Mouse (Mus musculus) lung, embryonic 16.5 days (tissue): Measurements from ENCODE around the gene Olfr885. TPM values are rescaled to one million over a fixed set of nuclear protein-coding genes. Genes with fewer than 3 reads are reported as not detected.

ENCODE experiments used
- ATAC-seq: fragments of 200-750 bp; cut with Nextera tagmentation; 2 replicates; pipeline ENCODE4 v1.8.0; 2017; ENCODE audit warnings: low read depth, mild to moderate bottlenecking, moderate library complexity
- H3K27ac ChIP-seq: fragments of 300-500 bp; sonication (generic); 2 replicates; pipeline ENCODE4 v1.5.1; 2014; ENCODE audit warnings: mild to moderate bottlenecking, control low read depth, low read length
- H3K27me3 ChIP-seq: fragments of 300-500 bp; sonication (generic); 2 replicates; pipeline ENCODE4 v1.6.1; 2014; ENCODE audit warnings: low read depth, low read length, mixed read lengths; ENCODE audit not compliant: control insufficient read depth, insufficient read depth
- H3K36me3 ChIP-seq: fragments of 300-500 bp; sonication (generic); 2 replicates; pipeline ENCODE4 v1.6.1; 2014; ENCODE audit warnings: low read length; ENCODE audit not compliant: control insufficient read depth, insufficient read depth
- H3K4me1 ChIP-seq: fragments of 300-500 bp; sonication (generic); replicated peaks from 2 replicates; pipeline ENCODE4 v1.6.1; 2014; ENCODE audit warnings: low read length, mixed read lengths; ENCODE audit not compliant: control insufficient read depth, insufficient read depth
- H3K4me2 ChIP-seq: fragments of 300-500 bp; sonication (generic); 2 replicates; pipeline ENCODE4 v1.6.1; 2014; ENCODE audit warnings: low read depth, low read length, control low read depth
- H3K4me3 ChIP-seq: fragments of 300-500 bp; sonication (generic); 2 replicates; pipeline ENCODE4 v1.5.1; 2014; ENCODE audit warnings: mild to moderate bottlenecking, low read length, control low read depth
- H3K9ac ChIP-seq: fragments of 300-500 bp; sonication (generic); 2 replicates; pipeline ENCODE4 v1.6.1; 2014; ENCODE audit warnings: low read length, control low read depth
- H3K9me3 ChIP-seq: fragments of 300-500 bp; sonication (generic); 2 replicates; pipeline ENCODE4 v1.6.1; 2016; ENCODE audit warnings: low read length; ENCODE audit not compliant: control insufficient read depth
- WGBS: fragments of 180-500 bp; shearing (Covaris S2); extraction: QIAGEN DNeasy Blood & Tissue Kit; methylation state at CpG from one replicate; pipeline ENCODE4 v1.1.7; 2014; 5-methylcytosine and 5-hydroxymethylcytosine counted together
- polyA plus RNA-seq: library from polyadenylated mRNA; unstranded; fragments of >200 nt; fragmentation: Nextera tagmentation; extraction: Ambion mirVana; gene quantifications from 2 replicates; pipeline ENCODE4 v1.2.1, GENCODE M21; 2015

Olfr885 gene
- polyA plus RNA-seq, result not detected in 2 replicates

- WGBS, result 78% methylated on average over 3 of the region's 3 CpGs
- no peak for ATAC-seq
Observed at GRCm38 (mm10) chr9:38061022-38061421, at the start of gene Olfr885. TSS of gene Olfr885 (plus strand) at chr9:38061322.

GRCm38 (mm10) chr9:38025508-38025907 lies 35.6 kb upstream of the Olfr885 start, which contains the start of gene Olfr883:
TSS of gene Olfr883 (plus strand) at chr9:38025808.
- H3K4me3 ChIP-seq, result no peak within 1 kb of the TSS
- no peak within 1 kb of the TSS for H3K9ac ChIP-seq
- no peak for ATAC-seq
- H3K27ac ChIP-seq, result no peak within 1 kb of the TSS
- no peaks in the 10 kb centered on the region for H3K27me3 ChIP-seq
- H3K4me1 ChIP-seq, result no peaks in the 10 kb centered on the region
- no peaks in the 10 kb centered on the region for H3K9me3 ChIP-seq
- no peak within 1 kb of the TSS for H3K4me2 ChIP-seq
- 80% methylated on average over 1 of the region's 1 CpGs for WGBS
- H3K36me3 ChIP-seq, result no peaks in the 10 kb centered on the region

More at GRCm38 (mm10) chr9:38061022-38061421, at the start of gene Olfr885:
- no peaks in the 10 kb centered on the region for H3K4me1 ChIP-seq
- H3K4me2 ChIP-seq, result no peak within 1 kb of the TSS
- H3K36me3 ChIP-seq, result no peaks in the 10 kb centered on the region
- no peak within 1 kb of the TSS for H3K4me3 ChIP-seq
- no peaks in the 10 kb centered on the region for H3K27me3 ChIP-seq
- H3K27ac ChIP-seq, result no peak within 1 kb of the TSS
- no peaks in the 10 kb centered on the region for H3K9me3 ChIP-seq
- no peak within 1 kb of the TSS for H3K9ac ChIP-seq

GRCm38 (mm10) chr9:38046255-38046654 lies 14.9 kb upstream of the Olfr885 start, which contains the start of gene Olfr884:
TSS of gene Olfr884 (plus strand) at chr9:38046555.
- 56% methylated on average over 1 of the region's 1 CpGs for WGBS
- no peak within 1 kb of the TSS for H3K9ac ChIP-seq
- H3K9me3 ChIP-seq, result no peaks in the 10 kb centered on the region
- H3K4me1 ChIP-seq, result no peaks in the 10 kb centered on the region
- no peak for ATAC-seq
- H3K4me3 ChIP-seq, result no peak within 1 kb of the TSS
- no peaks in the 10 kb centered on the region for H3K36me3 ChIP-seq
- H3K4me2 ChIP-seq, result no peak within 1 kb of the TSS
- no peak within 1 kb of the TSS for H3K27ac ChIP-seq
- H3K27me3 ChIP-seq, result no peaks in the 10 kb centered on the region

- H3K36me3 ChIP-seq, result no peaks in the 10 kb centered on the region
- no peak within 1 kb of the TSS for H3K4me2 ChIP-seq
- no peak within 1 kb of the TSS for H3K9ac ChIP-seq
- no peak within 1 kb of the TSS for H3K4me3 ChIP-seq
- WGBS, result 72% methylated on average over 1 of the region's 1 CpGs
- no peak for ATAC-seq
- no peaks in the 10 kb centered on the region for H3K9me3 ChIP-seq
- no peaks in the 10 kb centered on the region for H3K27me3 ChIP-seq
- no peaks in the 10 kb centered on the region for H3K4me1 ChIP-seq
- H3K27ac ChIP-seq, result no peak within 1 kb of the TSS
Observed at GRCm38 (mm10) chr9:38083772-38084171, 22.6 kb downstream of the Olfr885 start, which contains the start of gene Olfr887. TSS of gene Olfr887 (plus strand) at chr9:38084072.

GRCm38 (mm10) chr9:38107828-38108227 lies 46.7 kb downstream of the Olfr885 start, which contains the start of gene Olfr888:
TSS of gene Olfr888 (plus strand) at chr9:38108128.
- Histone ChIP-seq H3K27me3 (no peaks in the 10 kb centered on the region), H3K9me3 (no peaks in the 10 kb centered on the region), H3K36me3 (no peaks in the 10 kb centered on the region), H3K4me2 (no peak within 1 kb of the TSS), H3K9ac (no peak within 1 kb of the TSS), H3K4me1 (no peaks in the 10 kb centered on the region), H3K4me3 (no peak within 1 kb of the TSS), H3K27ac (no peak within 1 kb of the TSS)
- WGBS, result 61% methylated on average over 1 of the region's 1 CpGs
- ATAC-seq, result no peak

Other genes with a start within 250 kb of the Olfr885 start
- gene Olfr877, start 207.1 kb upstream of the Olfr885 start, polyA plus RNA-seq, result not detected in 2 replicates
- not detected in 2 replicates for gene Olfr145, start 164.6 kb upstream of the Olfr885 start, polyA plus RNA-seq
- not detected in 2 replicates for gene Olfr878, start 143.5 kb upstream of the Olfr885 start, polyA plus RNA-seq
- not detected in 2 replicates for gene Olfr881, start 69.5 kb upstream of the Olfr885 start, polyA plus RNA-seq
- gene Olfr883, start 35.5 kb upstream of the Olfr885 start, polyA plus RNA-seq, result not detected in 2 replicates
- not detected in 2 replicates for gene Olfr884, start 14.8 kb upstream of the Olfr885 start, polyA plus RNA-seq
- gene Olfr887, start 22.8 kb downstream of the Olfr885 start, polyA plus RNA-seq, result not detected in 2 replicates
- gene Olfr888, start 46.8 kb downstream of the Olfr885 start, polyA plus RNA-seq, result not detected in 2 replicates
- 0.04 TPM in 1 of 2 replicates, not detected in the other for gene Olfr889, start 53.9 kb downstream of the Olfr885 start, polyA plus RNA-seq
- gene Olfr890, start 81.2 kb downstream of the Olfr885 start, polyA plus RNA-seq, result not detected in 2 replicates
- not detected in 2 replicates for gene Olfr891, start 119.5 kb downstream of the Olfr885 start, polyA plus RNA-seq
- gene Olfr893, start 147.0 kb downstream of the Olfr885 start, polyA plus RNA-seq, result not detected in 2 replicates
- not detected in 2 replicates for gene Olfr894, start 156.7 kb downstream of the Olfr885 start, polyA plus RNA-seq
- not detected in 2 replicates for gene Olfr143, start 191.5 kb downstream of the Olfr885 start, polyA plus RNA-seq
- gene Olfr895, start 206.5 kb downstream of the Olfr885 start, polyA plus RNA-seq, result not detected in 2 replicates
- not detected in 2 replicates for gene Olfr896-ps1, start 229.8 kb downstream of the Olfr885 start, polyA plus RNA-seq